Mouse (Mus musculus) stomach, embryonic 14.5 days (tissue): ENCODE measurements around the gene Tcea2. TPM values are rescaled to one million over a fixed set of nuclear protein-coding genes. Genes with fewer than 3 reads are reported as not detected.
A peak's percentile ranks its signal among the peaks of the same experiment; 100 is the strongest.

ENCODE experiments used
- ATAC-seq: fragments of 200-750 bp; cut with Nextera tagmentation; 2 replicates; pipeline ENCODE4 v1.8.0; 2017; ENCODE audit warnings: low read depth, moderate TSS enrichment; ENCODE audit not compliant: insufficient number of reproducible peaks, insufficient read depth, low FRiP score
- H3K27ac ChIP-seq: fragments of 300-500 bp; sonication (generic); 2 replicates; pipeline ENCODE4 v1.5.1; 2014; ENCODE audit warnings: mild to moderate bottlenecking, low read length, moderate library complexity, mixed read lengths
- H3K27me3 ChIP-seq: fragments of 300-500 bp; sonication (generic); 2 replicates; pipeline ENCODE4 v1.6.1; 2014; ENCODE audit warnings: low read length, control low read depth, mixed read lengths; ENCODE audit not compliant: control insufficient read depth, insufficient read depth
- H3K36me3 ChIP-seq: fragments of 300-500 bp; sonication (generic); 2 replicates; pipeline ENCODE4 v1.6.1; 2014; ENCODE audit warnings: mild to moderate bottlenecking, control low read depth, low read length, moderate library complexity, mixed read lengths; ENCODE audit not compliant: control insufficient read depth, insufficient read depth
- H3K4me1 ChIP-seq: fragments of 300-500 bp; sonication (generic); 2 replicates; pipeline ENCODE4 v1.6.1; 2014; ENCODE audit warnings: low read length, control low read depth, mixed read lengths; ENCODE audit not compliant: control insufficient read depth, insufficient read depth
- H3K4me2 ChIP-seq: fragments of 300-500 bp; sonication (generic); replicated peaks from 2 replicates; pipeline ENCODE4 v1.6.1; 2014; ENCODE audit warnings: low read depth, low read length, control low read depth
- H3K4me3 ChIP-seq: fragments of 300-500 bp; sonication (generic); 2 replicates; pipeline ENCODE4 v1.5.1; 2014; ENCODE audit warnings: low read depth, low read length, control low read depth
- H3K9ac ChIP-seq: fragments of 300-500 bp; sonication (generic); replicated peaks from 2 replicates; pipeline ENCODE4 v1.6.1; 2014; ENCODE audit warnings: low read depth, mild to moderate bottlenecking, control low read depth, low read length, moderate library complexity, mixed read lengths
- H3K9me3 ChIP-seq: fragments of 300-500 bp; sonication (generic); 2 replicates; pipeline ENCODE4 v1.6.1; 2016; ENCODE audit warnings: low read depth, low read length, control low read depth; ENCODE audit not compliant: control insufficient read depth
- WGBS: fragments of 180-500 bp; shearing (Covaris S2); extraction: QIAGEN DNeasy Blood & Tissue Kit; methylation state at CpG from one replicate; pipeline ENCODE4 v1.1.7; 2014; 5-methylcytosine and 5-hydroxymethylcytosine counted together
- polyA plus RNA-seq: library from polyadenylated mRNA; unstranded; fragments of >200 nt; fragmentation: Nextera tagmentation; extraction: Ambion mirVana; gene quantifications from 2 replicates; pipeline ENCODE4 v1.2.1, GENCODE M21; 2014

Gene Tcea2
- polyA plus RNA-seq, 1 experiment from 2014 or later = 36.7 TPM

GRCm38 (mm10) chr2:181687586-181687985, 7.5 kb downstream of the Tcea2 start:
- Histone ChIP-seq H3K4me2 (no peak overlapping the region), H3K4me3 (no peak overlapping the region), H3K27me3 (no peaks in the 10 kb centered on the region), H3K4me1 (peaks cover 2% of the 10 kb centered on the region; the same call in 1 of the 2 replicates), H3K9me3 (no peaks in the 10 kb centered on the region), H3K27ac (no peak overlapping the region), H3K9ac (no peak overlapping the region), H3K36me3 (peaks cover 26% of the 10 kb centered on the region)
- no peak for ATAC-seq
- 93% methylated on average over 8 of the region's 8 CpGs for WGBS

- Histone ChIP-seq H3K36me3 (peaks cover 26% of the 10 kb centered on the region), H3K4me2 (no peak overlapping the region), H3K4me3 (no peak overlapping the region), H3K9me3 (no peaks in the 10 kb centered on the region), H3K27ac (no peak overlapping the region), H3K4me1 (peaks cover 10% of the 10 kb centered on the region; the same call in 1 of the 2 replicates), H3K9ac (no peak overlapping the region), H3K27me3 (no peaks in the 10 kb centered on the region)
- WGBS = 88% methylated on average over 10 of the region's 10 CpGs
- no peak for ATAC-seq
Measured at GRCm38 (mm10) chr2:181689466-181690160, 9.5 kb downstream of the Tcea2 start.

GRCm38 (mm10) chr2:181691083-181691482, 11.0 kb downstream of the Tcea2 start:
- WGBS = 88% methylated on average over 6 of the region's 6 CpGs
- Histone ChIP-seq H3K27ac (no peak overlapping the region), H3K9me3 (no peaks in the 10 kb centered on the region), H3K4me2 (no peak overlapping the region), H3K4me1 (peaks cover 11% of the 10 kb centered on the region; the same call in 1 of the 2 replicates), H3K27me3 (0 out of 2 replicates have a peak, but pooled peaks cover 2% of the 10 kb centered on the region), H3K36me3 (peaks cover 26% of the 10 kb centered on the region), H3K9ac (no peak overlapping the region), H3K4me3 (no peak overlapping the region)
- ATAC-seq = no peak

GRCm38 (mm10) chr2:181691571-181691970, 11.5 kb downstream of the Tcea2 start:
- H3K4me1 ChIP-seq = peaks cover 11% of the 10 kb centered on the region; the same call in 1 of the 2 replicates
- ATAC-seq = no peak
- no peak overlapping the region for H3K27ac ChIP-seq
- 85% methylated on average over 4 of the region's 4 CpGs for WGBS
- no peak overlapping the region for H3K4me3 ChIP-seq
- H3K36me3 ChIP-seq = peaks cover 21% of the 10 kb centered on the region
- H3K27me3 ChIP-seq = 0 out of 2 replicates have a peak, but pooled peaks cover 2% of the 10 kb centered on the region
- no peak overlapping the region for H3K9ac ChIP-seq
- no peak overlapping the region for H3K4me2 ChIP-seq
- no peaks in the 10 kb centered on the region for H3K9me3 ChIP-seq

GRCm38 (mm10) chr2:181692304-181692703, 12.2 kb downstream of the Tcea2 start:
- ATAC-seq = no peak
- WGBS = 80% methylated on average over 3 of the region's 3 CpGs
- Histone ChIP-seq H3K4me3 (peak overlapping the region; percentile 59; the same call in 1 of the 2 replicates), H3K4me2 (peak overlapping the region; percentile 88), H3K36me3 (peaks cover 20% of the 10 kb centered on the region), H3K9ac (no peak overlapping the region), H3K9me3 (no peaks in the 10 kb centered on the region), H3K27ac (no peak overlapping the region), H3K4me1 (peaks cover 11% of the 10 kb centered on the region; the same call in 1 of the 2 replicates), H3K27me3 (0 out of 2 replicates have a peak, but pooled peaks cover 2% of the 10 kb centered on the region)

GRCm38 (mm10) chr2:181693339-181694280, 13.5 kb downstream of the Tcea2 start, which contains the start of gene Rgs19:
Gene Rgs19 (minus strand): TSS chr2:181693977.
- peak; percentile 84 for ATAC-seq
- Histone ChIP-seq H3K4me1 (peaks cover 11% of the 10 kb centered on the region; the same call in 1 of the 2 replicates), H3K27me3 (0 out of 2 replicates have a peak, but pooled peaks cover 2% of the 10 kb centered on the region), H3K27ac (peak within 1 kb of the TSS; percentile 61; the same call in 1 of the 2 replicates), H3K4me3 (peak within 1 kb of the TSS; percentile 59), H3K9ac (peak within 1 kb of the TSS; percentile 70), H3K4me2 (peak within 1 kb of the TSS; percentile 88), H3K9me3 (no peaks in the 10 kb centered on the region), H3K36me3 (peaks cover 9% of the 10 kb centered on the region; the same call in 1 of the 2 replicates)
- under 1% methylated on average over 74 of the region's 75 CpGs for WGBS

GRCm38 (mm10) chr2:181694581-181694980, 14.5 kb downstream of the Tcea2 start:
- no peak for ATAC-seq
- no peak overlapping the region for H3K4me3 ChIP-seq
- no peak overlapping the region for H3K9ac ChIP-seq
- H3K4me1 ChIP-seq = peaks cover 11% of the 10 kb centered on the region; the same call in 1 of the 2 replicates
- H3K9me3 ChIP-seq = no peaks in the 10 kb centered on the region
- H3K4me2 ChIP-seq = peak overlapping the region; percentile 88; the same call in 1 of the 2 replicates
- peaks cover under 1% of the 10 kb centered on the region; the same call in 1 of the 2 replicates for H3K36me3 ChIP-seq
- no peak overlapping the region for H3K27ac ChIP-seq
- 87% methylated on average over 3 of the region's 3 CpGs for WGBS
- H3K27me3 ChIP-seq = 0 out of 2 replicates have a peak, but pooled peaks cover 2% of the 10 kb centered on the region

- H3K27me3 ChIP-seq = 0 out of 2 replicates have a peak, but pooled peaks cover 2% of the 10 kb centered on the region
- H3K4me2 ChIP-seq = no peak overlapping the region
- H3K9me3 ChIP-seq = no peaks in the 10 kb centered on the region
- H3K4me1 ChIP-seq = peaks cover 11% of the 10 kb centered on the region; the same call in 1 of the 2 replicates
- ATAC-seq = no peak
- no peak overlapping the region for H3K27ac ChIP-seq
- 68% methylated on average over 1 of the region's 1 CpGs for WGBS
- H3K4me3 ChIP-seq = no peak overlapping the region
- H3K9ac ChIP-seq = no peak overlapping the region
- H3K36me3 ChIP-seq = no peaks in the 10 kb centered on the region
Measured at GRCm38 (mm10) chr2:181695776-181696175, 15.7 kb downstream of the Tcea2 start.
